Mouse (Mus musculus) gastrocnemius, postnatal 14 days (tissue): ENCODE results near the gene Olfr1155. TPM values are rescaled to one million over a fixed set of nuclear protein-coding genes. Genes with fewer than 3 reads are reported as not detected.

ENCODE experiments used
- DNase-seq: peaks from one replicate; pipeline ENCODE4 v3.0.0; 2021; ENCODE audit warnings: mixed read lengths
- intact Hi-C: fragments of 180-260 bp; cut with DNase I; formaldehyde crosslinking; loops from one replicate; pipeline ENCODE4 v1.15.1; 2025; ENCODE audit warnings: low total_unique reads
- long read RNA-seq, 2 experiments: library from polyadenylated mRNA; stranded (forward); transcript quantifications; one replicate each; pipeline ENCODE4 v2.0.0; 2021
- total RNA-seq, 2 experiments: library from RNA; stranded (reverse); gene quantifications; 2 replicates each; pipeline ENCODE4 v1.2.3; 2021

Gene Olfr1155
- not detected for total RNA-seq
- long read RNA-seq, experiment 1, result 0 reads
- long read RNA-seq, experiment 2, result 0 reads

DNA sequence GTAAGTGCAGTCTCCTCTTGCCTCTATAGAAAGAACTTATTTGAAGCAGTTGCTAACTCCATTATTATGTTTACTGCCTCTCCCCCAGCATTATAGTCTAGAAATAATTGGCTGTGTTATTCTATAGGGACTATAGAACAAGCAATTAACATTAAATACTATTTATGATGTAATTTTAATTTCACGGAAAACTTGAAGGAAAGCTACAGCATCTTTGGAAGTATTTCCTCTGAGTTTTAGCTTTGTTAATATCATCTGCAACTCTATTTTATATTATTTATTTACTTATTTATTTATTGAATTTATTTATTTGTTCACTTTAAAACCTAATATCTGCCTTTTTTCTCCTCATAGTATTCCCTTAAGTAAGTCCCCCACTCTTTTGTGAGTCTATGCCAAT, at the start of gene Olfr1155:
Olfr1155 (minus strand) TSS at position 101 of the 400 bp plus-strand sequence.
- no peak for DNase-seq

DNA sequence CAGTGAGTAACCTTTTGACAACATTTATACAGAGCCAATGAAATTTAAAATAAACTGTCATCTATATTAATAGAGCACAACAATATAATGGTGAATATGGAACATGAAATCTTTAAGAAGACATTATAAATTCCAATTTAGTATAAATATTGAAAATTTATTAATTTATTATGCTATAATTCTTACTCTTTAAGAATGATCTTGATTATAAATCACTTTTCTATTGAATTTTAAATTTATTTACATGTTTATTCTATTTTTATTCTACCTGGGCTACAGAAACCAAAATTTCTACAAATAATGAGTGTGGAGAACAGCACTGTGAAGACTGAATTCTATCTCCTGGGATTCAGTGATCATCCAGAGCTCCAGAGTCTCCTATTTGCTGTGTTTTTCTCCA, 44.9 kb upstream of the Olfr1155 start, which contains the start of gene Olfr1158:
Olfr1158 (plus strand) TSS at position 301 of the 400 bp plus-strand sequence.
- intact Hi-C loops, result no loop called here

More for the DNA sequence above, at the start of gene Olfr1155:
- intact Hi-C loops, result no loop called here

DNA sequence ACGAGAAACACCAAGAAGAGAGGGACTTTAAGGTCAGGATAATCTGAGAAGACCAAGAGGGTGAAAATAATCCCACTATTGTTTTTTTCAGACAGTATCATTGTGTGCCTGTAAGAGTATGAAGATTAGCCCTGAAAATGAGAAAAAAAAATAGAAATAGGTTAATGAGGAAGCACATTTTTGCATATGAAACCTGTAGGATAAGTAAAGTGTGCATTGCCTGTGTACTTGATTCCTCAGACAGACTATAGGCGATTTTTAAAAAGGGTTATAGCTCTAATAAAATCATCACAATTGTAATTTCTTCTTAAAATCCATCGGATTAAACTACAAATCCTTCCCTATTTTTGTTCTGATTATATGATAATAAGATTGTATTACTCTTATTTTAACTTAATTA, 29.6 kb upstream of the Olfr1155 start, which contains the start of gene Olfr74:
Olfr74 (minus strand) TSS at position 101 of the 400 bp plus-strand sequence.
- intact Hi-C loops, result no loop called here
- DNase-seq, result no peak

More for the DNA sequence above, 44.9 kb upstream of the Olfr1155 start, which contains the start of gene Olfr1158:
- DNase-seq, result no peak

DNA sequence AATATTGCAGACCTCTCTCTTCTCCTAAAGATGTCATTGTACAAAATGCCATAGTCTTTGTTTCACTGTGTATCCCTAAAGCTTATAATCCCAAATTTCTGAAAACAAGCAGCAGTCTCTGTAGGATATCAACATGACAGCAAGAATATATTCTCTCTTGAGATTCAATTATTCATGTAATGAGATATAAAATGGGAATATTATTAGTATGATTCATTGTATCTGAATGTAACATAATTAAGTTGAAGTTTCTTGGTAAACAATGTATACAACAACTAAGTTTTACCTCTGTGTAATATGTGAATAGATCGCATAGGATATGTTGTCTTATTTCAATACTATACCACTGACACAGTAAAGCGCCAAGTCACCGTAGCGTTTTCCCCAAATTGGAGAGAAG, 23.3 kb upstream of the Olfr1155 start, which contains the start of gene Olfr1157:
Olfr1157 (minus strand) TSS at position 101 of the 400 bp plus-strand sequence.
- DNase-seq, result no peak
- intact Hi-C loops, result no loop called here

DNA sequence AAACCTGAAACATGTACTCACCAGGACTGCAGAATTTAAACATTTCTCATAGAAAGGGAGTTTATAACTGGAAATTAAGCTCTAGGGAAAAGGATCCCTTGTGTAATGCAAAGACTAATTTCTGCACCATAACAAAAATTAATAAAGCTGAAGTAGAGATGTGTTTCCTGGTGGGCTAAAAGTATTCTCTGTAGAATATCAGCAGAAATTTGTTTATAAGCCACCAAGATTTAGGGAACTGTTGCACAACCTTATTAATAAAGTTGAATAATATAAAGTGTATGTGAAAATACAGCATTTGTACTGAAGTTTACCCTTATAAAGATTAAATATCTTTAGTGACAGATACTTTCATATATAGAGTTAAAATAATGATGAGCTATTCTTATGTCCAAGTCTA, 8.1 kb upstream of the Olfr1155 start, which contains the start of gene Olfr1156:
Olfr1156 (minus strand) TSS at position 101 of the 400 bp plus-strand sequence.
- intact Hi-C loops, result no loop called here
- no peak for DNase-seq

DNA sequence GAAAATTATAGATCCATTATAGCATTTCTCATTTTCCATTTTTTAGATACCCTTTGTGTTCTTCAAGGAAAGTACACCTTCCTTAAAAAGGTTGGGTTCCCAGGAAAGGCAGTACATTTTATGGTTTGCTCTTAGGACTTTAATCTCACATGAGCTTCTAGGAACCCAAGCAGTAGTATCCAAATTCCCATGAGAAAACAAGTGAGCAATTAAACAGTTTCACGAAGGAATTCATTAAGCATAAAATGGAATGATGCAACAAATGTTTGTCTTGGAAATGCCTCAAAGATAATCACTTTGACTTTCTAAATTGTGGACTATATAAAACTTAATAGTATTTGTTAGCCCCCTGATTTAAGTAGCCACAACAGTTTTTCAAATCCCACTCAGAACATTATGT, 39.9 kb downstream of the Olfr1155 start, which contains the start of gene Olfr1154:
Olfr1154 (minus strand) TSS at position 101 of the 400 bp plus-strand sequence.
- intact Hi-C loops, result no loop called here
- DNase-seq, result no peak

DNA sequence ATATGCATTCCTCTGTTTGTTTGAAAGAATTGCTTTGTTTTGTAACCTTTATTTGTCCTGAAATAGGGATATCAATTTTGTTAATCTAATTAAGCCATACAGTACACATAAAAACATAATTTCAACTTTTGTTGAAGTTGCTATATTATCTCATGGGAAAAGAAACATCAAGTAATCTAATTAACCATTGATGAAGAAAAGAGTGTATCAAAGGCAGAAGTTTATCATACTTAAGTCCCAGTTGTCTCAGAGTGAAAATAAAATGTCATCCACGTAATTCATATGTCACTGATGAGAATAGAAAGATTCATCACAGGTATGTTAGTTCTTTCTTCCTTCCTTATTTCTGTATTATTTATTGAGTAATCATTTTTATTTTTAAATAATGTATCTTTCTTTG, 50.3 kb downstream of the Olfr1155 start, which contains the start of gene Olfr1153:
Olfr1153 (plus strand) TSS at position 301 of the 400 bp plus-strand sequence.
- intact Hi-C loops, result no loop called here
- DNase-seq, result no peak

Other genes with a start within 250 kb of the Olfr1155 start
- not detected for gene Olfr1137, start 232.0 kb downstream of the Olfr1155 start, total RNA-seq
- not detected for gene Olfr1138, start 205.2 kb downstream of the Olfr1155 start, total RNA-seq
- not detected for gene Olfr1140, start 201.4 kb downstream of the Olfr1155 start, total RNA-seq
- gene Olfr1141, start 191.1 kb downstream of the Olfr1155 start, total RNA-seq, result not detected
- gene Olfr152, start 165.7 kb downstream of the Olfr1155 start, total RNA-seq, result not detected
- gene Olfr1143, start 144.5 kb downstream of the Olfr1155 start, total RNA-seq, result not detected
- not detected for gene Olfr1145, start 135.3 kb downstream of the Olfr1155 start, total RNA-seq
- gene Olfr1148, start 114.6 kb downstream of the Olfr1155 start, total RNA-seq, result not detected
- not detected for gene Olfr1150-ps1, start 101.1 kb downstream of the Olfr1155 start, total RNA-seq
- not detected for gene Olfr1151, start 89.3 kb downstream of the Olfr1155 start, total RNA-seq
- not detected for gene Olfr1152, start 78.6 kb downstream of the Olfr1155 start, total RNA-seq
- not detected for gene Olfr1153, start 50.2 kb downstream of the Olfr1155 start, total RNA-seq
- not detected for gene Olfr1154, start 40.0 kb downstream of the Olfr1155 start, total RNA-seq
- gene Olfr1156, start 8.0 kb upstream of the Olfr1155 start, total RNA-seq, result not detected
- not detected for gene Olfr1157, start 23.2 kb upstream of the Olfr1155 start, total RNA-seq
- not detected for gene Olfr74, start 29.5 kb upstream of the Olfr1155 start, total RNA-seq
- gene Olfr1158, start 45.0 kb upstream of the Olfr1155 start, total RNA-seq, result not detected
- gene Olfr1160, start 63.1 kb upstream of the Olfr1155 start, total RNA-seq, result not detected
- not detected for gene Olfr1161, start 77.6 kb upstream of the Olfr1155 start, total RNA-seq
- not detected for gene Olfr73, start 92.6 kb upstream of the Olfr1155 start, total RNA-seq
- gene Olfr1162, start 106.0 kb upstream of the Olfr1155 start, total RNA-seq, result not detected
- gene Olfr1163, start 126.7 kb upstream of the Olfr1155 start, total RNA-seq, result not detected
- not detected for gene Olfr1164, start 148.8 kb upstream of the Olfr1155 start, total RNA-seq
- not detected for gene Olfr1166, start 183.1 kb upstream of the Olfr1155 start, total RNA-seq
- not detected for gene Olfr1167, start 210.1 kb upstream of the Olfr1155 start, total RNA-seq
- not detected for gene Olfr1168, start 236.7 kb upstream of the Olfr1155 start, total RNA-seq